In genomic region chr9:70963461-70963891, GRCm38 (mm10) we compare ENCODE assay signal across 10 mouse cellular contexts. TPM values are rescaled to one million over a fixed set of nuclear protein-coding genes. Genes with fewer than 3 reads are reported as not detected.
DNase-seq lines count a peak whose midpoint lies in the region; ATAC-seq and TF ChIP-seq lines count a peak whose summit lies in the region.
"Had no signal": no experiment of that assay in that cellular context is flagged by ENCODE, and none has a peak within 500 bp of the region (broad histone marks: within the 10 kb centered on the region; RNA-seq: fewer than 3 reads in every experiment).

No protein-coding gene starts in this region.

- H3K4me3 ChIP-seq in left cerebral cortex, adult 2 months: no peak overlapping the region
- H3K4me3 ChIP-seq in intestine, embryonic 15.5 days (replicated peaks): no peak overlapping the region

- no peak overlapping the region for H3K4me2 ChIP-seq in intestine, embryonic 15.5 days (replicated peaks)

- no peaks in the 10 kb centered on the region for H3K4me1 ChIP-seq in intestine, embryonic 15.5 days (replicated peaks)

- no peak for ATAC-seq in intestine, embryonic 15.5 days

- TF ChIP-seq CTCF in left cerebral cortex, adult 2 months (IDR thresholded peaks at IDR 0.05): no peak

- WGBS in intestine, embryonic 15.5 days: 76% methylated on average over 7 of the region's 7 CpGs

- H3K9ac ChIP-seq in intestine, embryonic 15.5 days: no peak overlapping the region

- H3K9me3 ChIP-seq in intestine, embryonic 15.5 days: no peaks in the 10 kb centered on the region

- peak; percentile 48 for DNase-seq in layer of hippocampus, adult 11-12 months (ENCODE audit: low spot score)
- no peak for DNase-seq in layer of hippocampus, adult 9-10 months (ENCODE audit: low spot score)
- DNase-seq in embryo, embryonic 11 days: peak; percentile 50
- DNase-seq in left cerebral cortex, adult 2 months (ENCODE audit: extremely low spot score in 1 of 2, low spot score in 2 of 2): peak; percentile 31 to 43
- DNase-seq in right cerebral cortex, adult 2 months (ENCODE audit: low spot score in 2 of 2): peak; percentile 61 to 66
- DNase-seq in adrenal gland, postnatal 25 days: no peak
- DNase-seq in urinary bladder, postnatal 25 days (ENCODE audit: low spot score): no peak
- DNase-seq: adrenal gland, postnatal 36 days; heart, postnatal 4 days had no signal

- no peaks in the 10 kb centered on the region for H3K27me3 ChIP-seq in intestine, embryonic 15.5 days (replicated peaks)

- peak overlapping the region; percentile 79 for H3K27ac ChIP-seq in left cerebral cortex, adult 2 months
- no peak overlapping the region for H3K27ac ChIP-seq in intestine, embryonic 15.5 days

- no peaks in the 10 kb centered on the region for H3K36me3 ChIP-seq in intestine, embryonic 15.5 days

- intact Hi-C loops in left cerebral cortex, adult 2 months (cut with DNase I): no loop called here

RNA-seq across cellular contexts. Expression of gene Lipc, which starts 11.4 kb away (rescaled TPM):
- total RNA-seq in left cerebral cortex, adult 2 months (2021): under 1 TPM in 1 of 2 experiments, not detected in 1; 0.20 TPM
- polyA plus RNA-seq in intestine, embryonic 15.5 days (2015; fragmentation: Nextera tagmentation; extraction: Ambion mirVana): 1.1 and 1.7 TPM in 2 replicates
- 2.5 TPM in 1 of 2 replicates, not detected in the other for total RNA-seq in adrenal gland, postnatal 25 days (2021)

Comparison
In these comparisons a context has a peak if more than half of its experiments do, and no peak if none do; other contexts are left out.
1. DNase-seq: peak in layer of hippocampus, adult 11-12 months (single experiment), embryo, embryonic 11 days (single experiment), left cerebral cortex, adult 2 months (2 of 2) and right cerebral cortex, adult 2 months (2 of 2); none in layer of hippocampus, adult 9-10 months (single experiment), adrenal gland, postnatal 25 days (single experiment) and urinary bladder, postnatal 25 days (single experiment).